In genomic region chr3:60785137-60785875, GRCm38 (mm10) we compare ENCODE assay signal across 7 mouse cellular contexts.
DNase-seq lines count a peak whose midpoint lies in the region; ATAC-seq and TF ChIP-seq lines count a peak whose summit lies in the region.

No protein-coding gene starts in this region.

- H3K27me3 ChIP-seq in heart, embryonic 11.5 days (ENCODE audit: control insufficient read depth, insufficient read depth, low read length) = no peaks in the 10 kb centered on the region
- no peaks in the 10 kb centered on the region for H3K27me3 ChIP-seq in kidney, embryonic 16.5 days (ENCODE audit: insufficient read depth, low read length)
- H3K27me3 ChIP-seq in midbrain, embryonic 13.5 days = no peaks in the 10 kb centered on the region

- under 1% methylated on average over 9 of the region's 9 CpGs for WGBS in bone marrow, adult 2 months
- WGBS in heart, embryonic 11.5 days (ENCODE audit: insufficient replicate concordance) = 29% methylated on average over 9 of the region's 9 CpGs
- WGBS in kidney, embryonic 16.5 days = 19% methylated on average over 9 of the region's 9 CpGs
- WGBS in midbrain, embryonic 13.5 days = 77% methylated on average over 9 of the region's 9 CpGs

- H3K9ac ChIP-seq in heart, embryonic 11.5 days (ENCODE audit: low read depth, low read length) = no peak overlapping the region
- H3K9ac ChIP-seq in kidney, embryonic 16.5 days (replicated peaks; ENCODE audit: low read length) = no peak overlapping the region
- no peak overlapping the region for H3K9ac ChIP-seq in midbrain, embryonic 13.5 days (replicated peaks)

- H3K9me3 ChIP-seq in heart, embryonic 11.5 days (replicated peaks; ENCODE audit: control insufficient read depth, low read length) = no peaks in the 10 kb centered on the region
- H3K9me3 ChIP-seq in kidney, embryonic 16.5 days (ENCODE audit: low read length) = no peaks in the 10 kb centered on the region
- no peaks in the 10 kb centered on the region for H3K9me3 ChIP-seq in midbrain, embryonic 13.5 days

- H3K4me2 ChIP-seq in heart, embryonic 11.5 days = no peak overlapping the region
- H3K4me2 ChIP-seq in kidney, embryonic 16.5 days (replicated peaks; ENCODE audit: low read depth, low read length) = no peak overlapping the region
- no peak overlapping the region for H3K4me2 ChIP-seq in midbrain, embryonic 13.5 days (replicated peaks)

- no peak for TF ChIP-seq CTCF in bone marrow, adult 2 months (IDR thresholded peaks at IDR 0.05; ENCODE audit: control insufficient read depth, insufficient read depth, low read length)

- peak; percentile 43 to 50 for DNase-seq in thymus, postnatal 36 days
- no peak for DNase-seq in adrenal gland, adult 8-10 months

- H3K27ac ChIP-seq in bone marrow, adult 2 months (ENCODE audit: control insufficient read depth, insufficient read depth, low read depth, low read length, poor library complexity) = peak overlapping the region; percentile 81; the same call in 1 of the 2 replicates
- H3K27ac ChIP-seq in heart, embryonic 11.5 days (ENCODE audit: low read depth, low read length) = peak overlapping the region; percentile 54
- peak overlapping the region; percentile 28; the same call in 1 of the 2 replicates for H3K27ac ChIP-seq in kidney, embryonic 16.5 days (ENCODE audit: low read length)
- no peak overlapping the region for H3K27ac ChIP-seq in midbrain, embryonic 13.5 days

- no peaks in the 10 kb centered on the region; the same call in 1 of the 2 replicates for H3K4me1 ChIP-seq in bone marrow, adult 2 months (ENCODE audit: control insufficient read depth, insufficient read depth, low read length)
- peaks cover 10% of the 10 kb centered on the region; the same call in 1 of the 2 replicates for H3K4me1 ChIP-seq in heart, embryonic 11.5 days (ENCODE audit: control insufficient read depth, insufficient read depth, low read length)
- H3K4me1 ChIP-seq in kidney, embryonic 16.5 days (ENCODE audit: insufficient read depth, low read length) = peaks cover 7% of the 10 kb centered on the region; the same call in 1 of the 2 replicates
- no peaks in the 10 kb centered on the region for H3K4me1 ChIP-seq in midbrain, embryonic 13.5 days (replicated peaks)

- TF ChIP-seq POLR2A in bone marrow, adult 2 months (IDR thresholded peaks at IDR 0.05; ENCODE audit: borderline replicate concordance, control insufficient read depth, low read depth, low read length) = no peak

- ATAC-seq in CD4-positive, CD25-positive, alpha-beta regulatory T cell, adult 4 months = peak; percentile 77
- peak; percentile 93 for ATAC-seq in heart, embryonic 11.5 days (replicated peaks; ENCODE audit: insufficient number of reproducible peaks, low FRiP score, low TSS enrichment)
- ATAC-seq in kidney, embryonic 16.5 days (ENCODE audit: low FRiP score, low TSS enrichment) = peak; percentile 90
- peak; percentile 73 for ATAC-seq in midbrain, embryonic 13.5 days

- H3K4me3 ChIP-seq in bone marrow, adult 2 months (replicated peaks; ENCODE audit: control insufficient read depth, low read depth, low read length) = no peak overlapping the region
- H3K4me3 ChIP-seq in heart, embryonic 11.5 days (ENCODE audit: low read depth, low read length) = no peak overlapping the region
- no peak overlapping the region for H3K4me3 ChIP-seq in kidney, embryonic 16.5 days (ENCODE audit: low read length)
- no peak overlapping the region for H3K4me3 ChIP-seq in midbrain, embryonic 13.5 days (replicated peaks)

- H3K36me3 ChIP-seq in heart, embryonic 11.5 days (ENCODE audit: control insufficient read depth, insufficient read depth, low read length) = no peaks in the 10 kb centered on the region
- H3K36me3 ChIP-seq in kidney, embryonic 16.5 days (ENCODE audit: insufficient read depth, low read length) = no peaks in the 10 kb centered on the region
- H3K36me3 ChIP-seq in midbrain, embryonic 13.5 days = no peaks in the 10 kb centered on the region
